Mouse (Mus musculus) CH12F3 (cell line): ENCODE measurements around the gene Myh7b.
"Not testable (repeated sequence)": the region's sequence is repeated elsewhere in the genome, so short reads cannot be mapped to it uniquely, and the experiment has no call there.

Source experiments
- in situ Hi-C: fragments of 300-500 bp; cut with MboI; formaldehyde crosslinking; loops from 2 replicates; pipeline ENCODE4 v1.14.3; 2020; ENCODE audit warnings: low sequenced_read_pairs

Gene Myh7b

GRCm38 (mm10) chr2:155595516-155595915 is 15.5 kb upstream of the Myh7b start:
- in situ Hi-C loops = no loop called here

GRCm38 (mm10) chr2:155603707-155604106 is 7.3 kb upstream of the Myh7b start:
- in situ Hi-C loops = no loop called here

- in situ Hi-C loops = no loop called here
These were observed 6.3 kb upstream of the Myh7b start for GRCm38 (mm10) chr2:155604560-155605235.

GRCm38 (mm10) chr2:155605236-155605589 is 5.8 kb upstream of the Myh7b start:
- in situ Hi-C loops = not testable (repeated sequence)

GRCm38 (mm10) chr2:155606360-155606759 is 4.7 kb upstream of the Myh7b start:
- in situ Hi-C loops = no loop called here

GRCm38 (mm10) chr2:155611834-155612550 is 980 bp downstream of the Myh7b start:
- in situ Hi-C loops = no loop called here

- in situ Hi-C loops = no loop called here
These were observed 2.3 kb downstream of the Myh7b start for GRCm38 (mm10) chr2:155613326-155613755.

GRCm38 (mm10) chr2:155613953-155614352 is 2.9 kb downstream of the Myh7b start:
- in situ Hi-C loops = no loop called here

- in situ Hi-C loops = no loop called here
These were observed 6.0 kb downstream of the Myh7b start for GRCm38 (mm10) chr2:155616971-155617370.

- in situ Hi-C loops = loop anchor here (5.0 kb wide), 1 partner anchor 108 kb away; no protein-coding TSS in a partner anchor
These were observed 8.8 kb downstream of the Myh7b start for GRCm38 (mm10) chr2:155619817-155620216.

GRCm38 (mm10) chr2:155622606-155623005 is 11.6 kb downstream of the Myh7b start:
- in situ Hi-C loops = loop anchor here (5.0 kb wide), 1 partner anchor 110 kb away; no protein-coding TSS in a partner anchor

- in situ Hi-C loops = loop anchor here (5.0 kb wide), 1 partner anchor 112 kb away; no protein-coding TSS in a partner anchor
These were observed 13.0 kb downstream of the Myh7b start for GRCm38 (mm10) chr2:155623996-155624395.

- in situ Hi-C loops = loop anchor here (5.0 kb wide), 1 partner anchor 112 kb away; no protein-coding TSS in a partner anchor
These were observed 13.7 kb downstream of the Myh7b start for GRCm38 (mm10) chr2:155624730-155625129.

- in situ Hi-C loops = no loop called here
These were observed 15.3 kb downstream of the Myh7b start for GRCm38 (mm10) chr2:155626277-155626676.

- in situ Hi-C loops = no loop called here
These were observed 16.2 kb downstream of the Myh7b start for GRCm38 (mm10) chr2:155627030-155627738.

- in situ Hi-C loops = no loop called here
These were observed 17.1 kb downstream of the Myh7b start for GRCm38 (mm10) chr2:155628112-155628511.

- in situ Hi-C loops = no loop called here
These were observed 17.5 kb downstream of the Myh7b start for GRCm38 (mm10) chr2:155628519-155628918.

GRCm38 (mm10) chr2:155629231-155629661 is 18.2 kb downstream of the Myh7b start:
- in situ Hi-C loops = no loop called here

- in situ Hi-C loops = no loop called here
These were observed 19.1 kb downstream of the Myh7b start for GRCm38 (mm10) chr2:155630153-155630552.

GRCm38 (mm10) chr2:155630590-155631416 is 19.8 kb downstream of the Myh7b start:
- in situ Hi-C loops = no loop called here
